Mouse (Mus musculus) kidney, adult 2 months (tissue): ENCODE results near the gene Kif1a. TPM values are rescaled to one million over a fixed set of nuclear protein-coding genes. Genes with fewer than 3 reads are reported as not detected.

ENCODE experiments used
- DNase-seq: peaks from one replicate; pipeline ENCODE4 v3.0.0; 2021
- H3K27ac ChIP-seq: fragments of 200-500 bp; 2 replicates; pipeline ENCODE4 v1.5.1; 2012; ENCODE audit warnings: low read depth, low read length, control low read depth, inconsistent platforms; ENCODE audit not compliant: insufficient read depth
- H3K27me3 ChIP-seq: fragments of 200-500 bp; replicated peaks from 2 replicates; pipeline ENCODE4 v1.6.1; 2012; ENCODE audit warnings: mild to moderate bottlenecking, moderate library complexity, low read length, inconsistent platforms; ENCODE audit not compliant: control insufficient read depth, insufficient read depth
- H3K36me3 ChIP-seq: fragments of 200-500 bp; 2 replicates; pipeline ENCODE4 v1.6.1; 2012; ENCODE audit warnings: mild to moderate bottlenecking, moderate library complexity, low read length, inconsistent platforms; ENCODE audit not compliant: control insufficient read depth, insufficient read depth
- H3K4me1 ChIP-seq: fragments of 200-500 bp; 2 replicates; pipeline ENCODE4 v1.6.1; 2011; ENCODE audit warnings: low read length; ENCODE audit not compliant: control insufficient read depth, insufficient read depth
- H3K4me3 ChIP-seq: fragments of 200-500 bp; 2 replicates; pipeline ENCODE4 v1.5.1; 2011; ENCODE audit warnings: mild to moderate bottlenecking, low read depth, low read length, control low read depth; ENCODE audit not compliant: insufficient read depth
- CTCF ChIP-seq: fragments of 200-500 bp; conservative IDR thresholded peaks from 2 replicates; pipeline ENCODE4 v1.5.1; 2011; ENCODE audit warnings: low read depth, mild to moderate bottlenecking, control low read depth, low read length, moderate library complexity, mixed read lengths; ENCODE audit not compliant: insufficient read depth, insufficient read length
- POLR2A ChIP-seq: fragments of 200-500 bp; IDR thresholded peaks from one replicate; pipeline ENCODE4 v1.6.1; 2011; ENCODE audit warnings: low read depth, low read length, control low read depth
- WGBS: fragments of 180-500 bp; shearing (Covaris S2); methylation state at CpG from one replicate; pipeline ENCODE4 v1.1.7; 2018; 5-methylcytosine and 5-hydroxymethylcytosine counted together
- polyA plus RNA-seq: library from polyadenylated mRNA; depleted of rRNA; stranded (reverse); fragments of >200 nt; gene quantifications from 2 replicates; pipeline ENCODE4 v1.2.3, GENCODE M21; 2012; rRNA removed

Gene Kif1a
- polyA plus RNA-seq: 1.3 and 1.4 TPM in 2 replicates

GRCm38 (mm10) chr1:93101571-93102061 lies at the start of gene Kif1a:
TSS of gene Kif1a (minus strand) at chr1:93101951.
- no peak for DNase-seq
- Histone ChIP-seq H3K4me1 (peaks cover 4% of the 10 kb centered on the region; the same call in 1 of the 2 replicates), H3K36me3 (no peaks in the 10 kb centered on the region), H3K27ac (no peak within 1 kb of the TSS), H3K4me3 (peak within 1 kb of the TSS; percentile 43; the same call in 1 of the 2 replicates), H3K27me3 (peaks cover 2% of the 10 kb centered on the region; the same call in 1 of the 2 replicates)
- TF ChIP-seq CTCF: no peak
- TF ChIP-seq POLR2A: no peak
- under 1% methylated on average over 39 of the region's 39 CpGs for WGBS

GRCm38 (mm10) chr1:93150907-93151661 lies 49.3 kb upstream of the Kif1a start:
- Histone ChIP-seq H3K36me3 (no peaks in the 10 kb centered on the region), H3K4me3 (no peak overlapping the region), H3K4me1 (no peaks in the 10 kb centered on the region), H3K27me3 (no peaks in the 10 kb centered on the region), H3K27ac (no peak overlapping the region)
- DNase-seq: peak; percentile 5
- 58% methylated on average over 2 of the region's 2 CpGs for WGBS
- TF ChIP-seq CTCF: no peak
- TF ChIP-seq POLR2A: no peak

GRCm38 (mm10) chr1:93144176-93144575 lies 42.4 kb upstream of the Kif1a start:
- H3K36me3 ChIP-seq: no peaks in the 10 kb centered on the region
- H3K4me3 ChIP-seq: no peak overlapping the region
- H3K27me3 ChIP-seq: no peaks in the 10 kb centered on the region
- H3K4me1 ChIP-seq: no peaks in the 10 kb centered on the region
- WGBS: 76% methylated on average over 9 of the region's 9 CpGs
- DNase-seq: no peak
- H3K27ac ChIP-seq: no peak overlapping the region
- TF ChIP-seq CTCF (no peak), POLR2A (no peak)

GRCm38 (mm10) chr1:93142871-93143270 lies 41.1 kb upstream of the Kif1a start:
- WGBS: 73% methylated on average over 1 of the region's 1 CpGs
- Histone ChIP-seq H3K4me1 (peaks cover 3% of the 10 kb centered on the region; the same call in 1 of the 2 replicates), H3K27ac (no peak overlapping the region), H3K4me3 (no peak overlapping the region), H3K27me3 (no peaks in the 10 kb centered on the region), H3K36me3 (no peaks in the 10 kb centered on the region)
- no peak for DNase-seq
- TF ChIP-seq CTCF: no peak
- no peak for TF ChIP-seq POLR2A

- TF ChIP-seq POLR2A (no peak), CTCF (no peak)
- peaks cover 3% of the 10 kb centered on the region; the same call in 1 of the 2 replicates for H3K4me1 ChIP-seq
- no peak overlapping the region for H3K27ac ChIP-seq
- H3K27me3 ChIP-seq: no peaks in the 10 kb centered on the region
- 80% methylated on average over 7 of the region's 7 CpGs for WGBS
- DNase-seq: no peak
- no peak overlapping the region for H3K4me3 ChIP-seq
- H3K36me3 ChIP-seq: no peaks in the 10 kb centered on the region
These were observed 38.0 kb upstream of the Kif1a start for GRCm38 (mm10) chr1:93139713-93140112.

- Histone ChIP-seq H3K27ac (no peak overlapping the region), H3K4me1 (peaks cover 3% of the 10 kb centered on the region; the same call in 1 of the 2 replicates), H3K27me3 (no peaks in the 10 kb centered on the region), H3K36me3 (no peaks in the 10 kb centered on the region), H3K4me3 (no peak overlapping the region)
- 53% methylated on average over 6 of the region's 6 CpGs for WGBS
- TF ChIP-seq POLR2A (no peak), CTCF (no peak)
- DNase-seq: peak; percentile 83
These were observed 36.8 kb upstream of the Kif1a start for GRCm38 (mm10) chr1:93138534-93138933.

GRCm38 (mm10) chr1:93135036-93135526 lies 33.3 kb upstream of the Kif1a start, which contains the start of gene Agxt:
TSS of gene Agxt (plus strand) at chr1:93135240.
- Histone ChIP-seq H3K27ac (no peak within 1 kb of the TSS), H3K4me3 (no peak within 1 kb of the TSS), H3K36me3 (no peaks in the 10 kb centered on the region), H3K4me1 (peaks cover 3% of the 10 kb centered on the region; the same call in 1 of the 2 replicates), H3K27me3 (no peaks in the 10 kb centered on the region)
- WGBS: 87% methylated on average over 12 of the region's 12 CpGs
- no peak for DNase-seq
- TF ChIP-seq CTCF (no peak; the same call in 1 of the 2 replicates), POLR2A (no peak)
